Mouse (Mus musculus) heart, adult 2 months (tissue): ENCODE measurements around the gene Nploc4.

Experiments
- CTCF ChIP-seq: fragments of 200-600 bp; IDR thresholded peaks from 2 replicates; pipeline ENCODE4 v1.8.1; 2022; ENCODE audit warnings: antibody characterized with exemption, mild to moderate bottlenecking, moderate library complexity
- EP300 ChIP-seq: fragments of 200-500 bp; IDR thresholded peaks from 2 replicates; pipeline ENCODE4 v1.6.1; 2011; ENCODE audit warnings: low read depth, low read length, control low read depth; ENCODE audit not compliant: insufficient read depth
- POLR2A ChIP-seq: fragments of 200-500 bp; IDR thresholded peaks from 2 replicates; pipeline ENCODE4 v1.6.1; 2011; ENCODE audit warnings: mild to moderate bottlenecking, low read depth, low read length, control low read depth; ENCODE audit not compliant: insufficient read depth

- no peak for TF ChIP-seq POLR2A
- no peak for TF ChIP-seq CTCF
- TF ChIP-seq EP300 = no peak
These were observed 77.4 kb downstream of the Nploc4 start for GRCm38 (mm10) chr11:120360062-120360461.
